Mouse (Mus musculus) myocyte (in vitro differentiated cells): ENCODE results near the gene Drc7. TPM values are rescaled to one million over a fixed set of nuclear protein-coding genes. Genes with fewer than 3 reads are reported as not detected.

Experiments
- H3K27me3 ChIP-seq: one replicate; pipeline ENCODE4 v1.6.1; 2011; ENCODE audit not compliant: control insufficient read depth, insufficient read depth, insufficient read length
- H3K36me3 ChIP-seq: one replicate; pipeline ENCODE4 v1.6.1; 2011; ENCODE audit not compliant: control insufficient read depth, insufficient read depth
- H3K4me2 ChIP-seq: one replicate; pipeline ENCODE4 v1.6.1; 2011; ENCODE audit warnings: low read depth, control low read depth
- H3K4me3 ChIP-seq: one replicate; pipeline ENCODE4 v1.5.1; 2011; ENCODE audit warnings: mild to moderate bottlenecking, control low read depth, moderate library complexity
- H3K79me2 ChIP-seq: one replicate; pipeline ENCODE4 v1.6.1; 2011; ENCODE audit not compliant: control insufficient read depth, insufficient read depth
- H3ac ChIP-seq: one replicate; pipeline ENCODE4 v1.6.1; 2011; ENCODE audit not compliant: control insufficient read depth, insufficient read length
- CEBPB ChIP-seq: IDR thresholded peaks from 2 replicates; pipeline ENCODE4 v1.6.1; 2011; ENCODE audit warnings: mild to moderate bottlenecking, moderate library complexity; ENCODE audit not compliant: poor library complexity, insufficient read depth, severe bottlenecking
- E2F4 ChIP-seq: IDR thresholded peaks from one replicate; pipeline ENCODE4 v1.6.1; 2011; ENCODE audit warnings: mild to moderate bottlenecking, control low read depth, moderate library complexity; ENCODE audit not compliant: insufficient read depth
- MAX ChIP-seq: IDR thresholded peaks from one replicate; pipeline ENCODE4 v1.6.1; 2011; ENCODE audit warnings: low read depth, mild to moderate bottlenecking, control low read depth
- MYOD1 ChIP-seq, 3 experiments: IDR thresholded peaks; one replicate each; pipeline ENCODE4 v1.6.1; 2011; ENCODE audit warnings: control low read depth in 2 of 3, low read depth in 2 of 3, mild to moderate bottlenecking in 2 of 3, moderate library complexity in 1 of 3; ENCODE audit not compliant: insufficient read length in 2 of 3, control insufficient read depth in 1 of 3
- MYOG ChIP-seq, 3 experiments: IDR thresholded peaks; one replicate each; pipeline ENCODE4 v1.6.1; 2011; ENCODE audit warnings: control low read depth in 2 of 3, low read depth in 2 of 3, mild to moderate bottlenecking in 2 of 3; ENCODE audit not compliant: insufficient read length in 2 of 3, control insufficient read depth in 1 of 3, insufficient read depth in 1 of 3
- POLR2A ChIP-seq: IDR thresholded peaks from one replicate; pipeline ENCODE4 v1.6.1; 2011; ENCODE audit warnings: low read depth, mild to moderate bottlenecking, control low read depth, moderate library complexity; ENCODE audit not compliant: insufficient read length
- POLR2AphosphoS2 ChIP-seq: IDR thresholded peaks from one replicate; pipeline ENCODE4 v1.6.1; 2011; ENCODE audit warnings: low read depth, control low read depth; ENCODE audit not compliant: insufficient read length
- REST ChIP-seq: IDR thresholded peaks from one replicate; pipeline ENCODE4 v1.6.1; 2011; ENCODE audit warnings: mild to moderate bottlenecking, control low read depth, moderate library complexity; ENCODE audit not compliant: insufficient read depth, insufficient read length
- SRF ChIP-seq: IDR thresholded peaks from one replicate; pipeline ENCODE4 v1.6.1; 2011; ENCODE audit warnings: low read depth; ENCODE audit not compliant: control insufficient read depth, insufficient read length
- TCF12 ChIP-seq: IDR thresholded peaks from one replicate; pipeline ENCODE4 v1.6.1; 2011; ENCODE audit warnings: mild to moderate bottlenecking, control low read depth; ENCODE audit not compliant: poor library complexity, insufficient read depth, severe bottlenecking
- TCF3 ChIP-seq: IDR thresholded peaks from one replicate; pipeline ENCODE4 v1.6.1; 2011; ENCODE audit warnings: low read depth, control low read depth; ENCODE audit not compliant: insufficient read length
- USF1 ChIP-seq: IDR thresholded peaks from one replicate; pipeline ENCODE4 v1.6.1; 2011; ENCODE audit warnings: low read depth, mild to moderate bottlenecking, control low read depth, moderate library complexity
- polyA plus RNA-seq: library from polyadenylated mRNA; unstranded; fragments of >200 nt; fragmentation: generic; extraction: Trizol; gene quantifications from one replicate; pipeline ENCODE4 v1.2.1, GENCODE M21; 2012; ENCODE audit warnings: missing spikeins

Drc7 gene
- polyA plus RNA-seq, 1 experiment, result 0.02 TPM

GRCm38 (mm10) chr8:95126497-95126896 lies 71.6 kb downstream of the Drc7 start:
- Histone ChIP-seq H3K4me2 (no peak overlapping the region), H3ac (no peak overlapping the region), H3K27me3 (no peaks in the 10 kb centered on the region), H3K4me3 (no peak overlapping the region), H3K36me3 (no peaks in the 10 kb centered on the region), H3K79me2 (no peaks in the 10 kb centered on the region)
- TF ChIP-seq REST (no peak), TCF3 (no peak), CEBPB (no peak), USF1 (no peak), E2F4 (no peak), MYOG (IDR thresholded peaks at IDR 0.05; ENCODE audit: control insufficient read depth in 1 of 3, insufficient read depth in 1 of 3, insufficient read length in 2 of 3, low read depth in 2 of 3) (no peak), MYOD1 (IDR thresholded peaks at IDR 0.05; ENCODE audit: control insufficient read depth in 1 of 3, insufficient read length in 2 of 3, low read depth in 2 of 3) (no peak), POLR2AphosphoS2 (no peak), SRF (no peak), MAX (no peak), TCF12 (no peak), POLR2A (no peak)

GRCm38 (mm10) chr8:95127658-95128057 lies 72.8 kb downstream of the Drc7 start:
- H3K79me2 ChIP-seq, result no peaks in the 10 kb centered on the region
- H3K4me2 ChIP-seq, result no peak overlapping the region
- H3K27me3 ChIP-seq, result no peaks in the 10 kb centered on the region
- H3K36me3 ChIP-seq, result peaks cover 5% of the 10 kb centered on the region
- no peak overlapping the region for H3K4me3 ChIP-seq
- no peak overlapping the region for H3ac ChIP-seq
- no peak for TF ChIP-seq POLR2A
- no peak for TF ChIP-seq TCF3
- TF ChIP-seq MYOG (IDR thresholded peaks at IDR 0.05; ENCODE audit: control insufficient read depth in 1 of 3, insufficient read depth in 1 of 3, insufficient read length in 2 of 3, low read depth in 2 of 3), result peak in 1 of 3 experiments; percentile 26
- TF ChIP-seq POLR2AphosphoS2, result no peak
- no peak for TF ChIP-seq TCF12

Other genes with a start within 250 kb of the Drc7 start
- gene Ccl17, start 244.7 kb upstream of the Drc7 start, polyA plus RNA-seq, result 0.48 TPM
- 126 TPM for gene Coq9, start 216.8 kb upstream of the Drc7 start, polyA plus RNA-seq
- 74.9 TPM for gene Ciapin1, start 216.7 kb upstream of the Drc7 start, polyA plus RNA-seq
- 102 TPM for gene Polr2c, start 197.7 kb upstream of the Drc7 start, polyA plus RNA-seq
- 4.4 TPM for gene Dok4, start 178.8 kb upstream of the Drc7 start, polyA plus RNA-seq
- gene Ccdc102a, start 137.0 kb upstream of the Drc7 start, polyA plus RNA-seq, result 16.3 TPM
- gene Adgrg5, start 131.4 kb upstream of the Drc7 start, polyA plus RNA-seq, result not detected
- 12.4 TPM for gene Adgrg1, start 80.4 kb upstream of the Drc7 start, polyA plus RNA-seq
- 9.1 TPM for gene Adgrg3, start 37.4 kb upstream of the Drc7 start, polyA plus RNA-seq
- 20.0 TPM for gene Katnb1, start 26.1 kb downstream of the Drc7 start, polyA plus RNA-seq
- gene Kifc3, start 147.7 kb downstream of the Drc7 start, polyA plus RNA-seq, result 22.6 TPM